Mouse (Mus musculus) embryonic fibroblast, embryonic 13.5 days (primary cell): ENCODE data around the gene Sucnr1.

ENCODE experiments used
- CTCF ChIP-seq: IDR thresholded peaks from 2 replicates; pipeline ENCODE4 v1.5.1; 2011; ENCODE audit warnings: mild to moderate bottlenecking, control low read depth, low read length, moderate library complexity, borderline replicate concordance; ENCODE audit not compliant: insufficient read depth
- POLR2A ChIP-seq: IDR thresholded peaks from 2 replicates; pipeline ENCODE4 v1.6.1; 2011; ENCODE audit warnings: low read depth, mild to moderate bottlenecking, control low read depth, low read length, moderate library complexity

DNA sequence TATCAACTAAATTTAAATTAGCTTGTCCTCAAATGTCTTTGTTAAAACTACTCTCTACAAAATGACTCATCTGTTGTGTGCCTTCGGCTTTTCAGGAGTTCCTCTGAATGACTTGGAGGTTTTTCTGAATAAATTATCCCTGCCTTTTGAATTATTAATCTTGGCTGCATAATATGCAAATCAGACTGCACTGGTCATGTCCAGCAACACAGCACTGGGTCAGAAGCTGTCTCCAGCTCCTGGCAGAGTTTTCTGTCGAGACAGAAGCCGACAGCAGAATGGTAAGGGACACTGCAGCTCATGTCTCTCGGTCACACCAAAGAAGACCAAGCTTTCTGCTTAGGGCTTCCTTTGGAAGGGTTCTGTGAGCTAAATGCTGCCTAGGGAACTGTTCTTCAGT is at the start of gene Sucnr1:
- TF ChIP-seq POLR2A (no peak), CTCF (no peak)
